Mouse (Mus musculus) thymus, adult 2 months (tissue): ENCODE measurements around the gene Vamp2.

Source experiments
- CTCF ChIP-seq: fragments of 200-500 bp; IDR thresholded peaks from 2 replicates; pipeline ENCODE4 v1.5.1; 2012; ENCODE audit warnings: mild to moderate bottlenecking, control low read depth, low read length, moderate library complexity, borderline replicate concordance; ENCODE audit not compliant: control insufficient read depth, poor library complexity, insufficient read depth; ENCODE audit errors: extremely low read depth
- POLR2A ChIP-seq: fragments of 200-500 bp; IDR thresholded peaks from 2 replicates; pipeline ENCODE4 v1.6.1; 2012; ENCODE audit warnings: mild to moderate bottlenecking, low read length, control low read depth, moderate library complexity; ENCODE audit not compliant: control insufficient read depth, poor library complexity, insufficient read depth; ENCODE audit errors: extremely low read depth

GRCm38 (mm10) chr11:69118765-69119164, 30.5 kb downstream of the Vamp2 start:
- no peak for TF ChIP-seq CTCF
- TF ChIP-seq POLR2A, result no peak
